Mouse (Mus musculus): ENCODE measurements around the gene Gm2174. TPM values are rescaled to one million over a fixed set of nuclear protein-coding genes. Genes with fewer than 3 reads are reported as not detected.

Gene Gm2174
- polyA plus RNA-seq (2017; shearing (Covaris generic)): not detected

DNA sequence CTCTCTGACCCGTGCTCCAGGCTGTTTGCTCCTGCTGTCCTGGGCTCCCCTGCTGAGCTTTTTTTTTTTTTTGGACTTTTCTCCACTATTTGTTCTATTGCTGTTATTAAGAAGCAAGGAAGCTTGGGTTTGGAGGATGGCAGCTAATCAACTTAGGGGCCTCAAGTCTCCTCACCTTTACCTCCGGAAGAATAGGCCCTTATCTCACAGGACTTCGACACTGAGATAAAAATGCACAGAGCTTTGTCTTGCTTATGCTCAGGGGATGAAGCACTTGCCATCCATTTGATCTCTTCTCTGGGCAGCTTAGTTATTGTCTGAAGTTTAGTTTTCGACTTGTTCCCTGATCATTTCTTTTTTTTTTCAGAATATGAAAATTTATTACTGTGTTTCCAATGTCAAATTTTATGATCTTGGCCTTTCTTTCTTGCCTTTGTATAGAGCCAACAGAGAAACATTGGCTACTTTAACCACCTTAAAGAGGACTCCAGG is at the start of gene Gm2174:
TSS of gene Gm2174 (plus strand) at position 442 of the 492 bp plus-strand sequence.

DNA sequence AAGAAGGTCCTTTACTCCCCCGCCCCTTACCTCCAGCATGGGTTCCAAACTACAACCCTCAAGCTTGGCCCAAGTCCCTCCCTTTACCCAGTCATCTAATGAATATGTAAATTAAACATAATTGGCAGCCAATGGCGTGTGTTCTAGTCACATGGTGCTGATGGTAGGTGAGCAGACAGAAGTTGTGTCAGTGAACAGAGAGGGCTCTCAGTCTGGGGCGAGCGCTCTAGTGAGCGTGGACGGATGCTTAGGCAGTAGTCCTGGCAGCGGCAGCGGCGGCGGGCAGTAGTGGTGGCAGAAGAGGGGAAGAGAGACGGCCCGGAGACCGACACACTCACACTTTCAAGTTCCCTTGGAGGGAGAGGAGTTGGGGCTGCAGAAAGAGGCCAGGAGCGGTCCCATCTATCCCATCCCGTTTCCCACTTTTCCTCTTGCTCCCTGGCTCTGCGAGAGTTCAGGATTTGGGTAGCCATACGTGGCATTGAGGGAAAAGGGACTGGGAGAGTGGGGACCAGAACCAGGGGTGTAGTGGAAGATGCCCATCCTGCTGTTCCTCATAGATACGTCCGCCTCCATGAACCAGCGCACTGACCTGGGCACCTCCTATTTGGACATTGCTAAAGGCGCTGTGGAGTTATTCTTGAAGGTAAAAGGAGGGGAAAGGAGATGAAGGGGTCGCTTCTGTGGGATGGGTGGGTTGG is 7.1 kb downstream of the Gm2174 start, which contains the start of gene Ints6l:
TSS of gene Ints6l (plus strand) at position 187 of the 701 bp plus-strand sequence.

Other genes starting within 250 kb of the Gm2174 start
- not detected for gene Gm773, start 235.1 kb upstream of the Gm2174 start, polyA plus RNA-seq (2017; shearing (Covaris generic))
- gene Zfp449, start 101.6 kb upstream of the Gm2174 start, polyA plus RNA-seq (2017; shearing (Covaris generic)): not detected
- gene Smim10l2a, start 73.4 kb upstream of the Gm2174 start, polyA plus RNA-seq (2017; shearing (Covaris generic)): 0.67 TPM
- gene Ints6l, start 6.9 kb downstream of the Gm2174 start, polyA plus RNA-seq (2017; shearing (Covaris generic)): 33.9 TPM
- not detected for gene Gm10477, start 76.8 kb downstream of the Gm2174 start, polyA plus RNA-seq (2017; shearing (Covaris generic))
- not detected for gene Gm648, start 101.6 kb downstream of the Gm2174 start, polyA plus RNA-seq (2017; shearing (Covaris generic))
- gene Mmgt1, start 150.1 kb downstream of the Gm2174 start, polyA plus RNA-seq (2017; shearing (Covaris generic)): 7.6 TPM
- gene Slc9a6, start 161.8 kb downstream of the Gm2174 start, polyA plus RNA-seq (2017; shearing (Covaris generic)): 11.9 TPM

All from effector memory CD4-positive, alpha-beta T cell, adult 5 months (primary cell).